Mouse (Mus musculus): ENCODE results near the gene Cebpb. TPM values are rescaled to one million over a fixed set of nuclear protein-coding genes. Genes with fewer than 3 reads are reported as not detected.
"Not testable (repeated sequence)": the region's sequence is repeated elsewhere in the genome, so short reads cannot be mapped to it uniquely, and the experiment has no call there.

Cebpb gene
- total RNA-seq (2021): 100 to 1,000 TPM in 1 of 2 experiments, 10 to 100 TPM in 1; 31.0 to 100 TPM

- peak; percentile 88 to 94 for DNase-seq
- intact Hi-C loops (cut with DNase I): loop anchor here (10.0 kb wide), 1 partner anchor 396 kb away; the partner anchor contains the start of gene Pard6b
These were observed at the start of gene Cebpb for GRCm38 (mm10) chr2:167688498-167689451. Gene Cebpb (plus strand): TSS chr2:167688915.

- peak in 1 of 2 experiments; percentile 61 for DNase-seq
- intact Hi-C loops (cut with DNase I): no loop called here
These were observed 48.4 kb upstream of the Cebpb start for GRCm38 (mm10) chr2:167640279-167640678.

- peak; percentile 67 to 76 for DNase-seq
- intact Hi-C loops (cut with DNase I): loop anchor here (1.0 kb wide), 1 partner anchor 34 kb away; no protein-coding TSS in a partner anchor
These were observed 47.4 kb upstream of the Cebpb start for GRCm38 (mm10) chr2:167641337-167641736.

- no peak for DNase-seq
- intact Hi-C loops (cut with DNase I): no loop called here
These were observed 46.6 kb upstream of the Cebpb start for GRCm38 (mm10) chr2:167642164-167642563.

GRCm38 (mm10) chr2:167643356-167644052 lies 45.2 kb upstream of the Cebpb start:
- DNase-seq; intact Hi-C loops (cut with DNase I): not testable (repeated sequence)

GRCm38 (mm10) chr2:167646411-167646810 lies 42.3 kb upstream of the Cebpb start:
- intact Hi-C loops (cut with DNase I): no loop called here
- no peak for DNase-seq

- intact Hi-C loops (cut with DNase I): no loop called here
- no peak for DNase-seq
These were observed 39.3 kb upstream of the Cebpb start for GRCm38 (mm10) chr2:167649290-167650032.

GRCm38 (mm10) chr2:167651622-167652021 lies 37.1 kb upstream of the Cebpb start:
- intact Hi-C loops (cut with DNase I): no loop called here
- no peak for DNase-seq

- no peak for DNase-seq
- intact Hi-C loops (cut with DNase I): no loop called here
These were observed 36.0 kb upstream of the Cebpb start for GRCm38 (mm10) chr2:167652694-167653093.

GRCm38 (mm10) chr2:167654911-167655600 lies 33.7 kb upstream of the Cebpb start:
- intact Hi-C loops (cut with DNase I): no loop called here

GRCm38 (mm10) chr2:167656629-167657478 lies 31.9 kb upstream of the Cebpb start:
- intact Hi-C loops (cut with DNase I): no loop called here
- peak in 1 of 2 experiments; percentile 60 for DNase-seq

More at GRCm38 (mm10) chr2:167654911-167655600, 33.7 kb upstream of the Cebpb start:
- DNase-seq: no peak

GRCm38 (mm10) chr2:167657973-167658372 lies 30.7 kb upstream of the Cebpb start:
- DNase-seq: no peak
- intact Hi-C loops (cut with DNase I): no loop called here

- intact Hi-C loops (cut with DNase I): no loop called here
These were observed 30.0 kb upstream of the Cebpb start for GRCm38 (mm10) chr2:167658712-167659111.

GRCm38 (mm10) chr2:167659177-167659846 lies 29.4 kb upstream of the Cebpb start:
- intact Hi-C loops (cut with DNase I): no loop called here
- DNase-seq: no peak

More at GRCm38 (mm10) chr2:167658712-167659111, 30.0 kb upstream of the Cebpb start:
- DNase-seq: no peak

- intact Hi-C loops (cut with DNase I): no loop called here
- peak; percentile 81 to 83 for DNase-seq
These were observed 28.7 kb upstream of the Cebpb start for GRCm38 (mm10) chr2:167659847-167660610.

GRCm38 (mm10) chr2:167660611-167660971 lies 28.1 kb upstream of the Cebpb start:
- peak in 1 of 2 experiments; percentile 42 for DNase-seq
- intact Hi-C loops (cut with DNase I): no loop called here

- intact Hi-C loops (cut with DNase I): no loop called here
- DNase-seq: peak; percentile 96
These were observed 27.2 kb upstream of the Cebpb start, which contains the start of gene Gm20431 for GRCm38 (mm10) chr2:167661270-167662203. Gene Gm20431 (minus strand): TSS chr2:167661496.

Data from heart, postnatal 10 days (tissue).